Mouse (Mus musculus) hindbrain, postnatal 0 days (tissue): ENCODE measurements around the gene Mif4gd. TPM values are rescaled to one million over a fixed set of nuclear protein-coding genes. Genes with fewer than 3 reads are reported as not detected.
"Not testable (repeated sequence)": the region's sequence is repeated elsewhere in the genome, so short reads cannot be mapped to it uniquely, and the experiment has no call there.

Experiments used
- ATAC-seq: fragments of 200-750 bp; cut with Nextera tagmentation; 2 replicates; pipeline ENCODE4 v1.8.0; 2017; ENCODE audit warnings: mild to moderate bottlenecking, moderate TSS enrichment, moderate library complexity
- DNase-seq: peaks from one replicate; pipeline ENCODE4 v3.0.0-alpha.2; 2015; ENCODE audit warnings: low spot score
- H3K27ac ChIP-seq: fragments of 300-500 bp; sonication (generic); 2 replicates; pipeline ENCODE4 v1.5.1; 2014; ENCODE audit warnings: mild to moderate bottlenecking
- H3K27me3 ChIP-seq: fragments of 300-500 bp; sonication (generic); 2 replicates; pipeline ENCODE4 v1.6.1; 2014; ENCODE audit warnings: low read length, mixed read lengths; ENCODE audit not compliant: insufficient read depth
- H3K36me3 ChIP-seq: fragments of 300-500 bp; sonication (generic); 2 replicates; pipeline ENCODE4 v1.6.1; 2014; ENCODE audit warnings: low read length, mixed read lengths; ENCODE audit not compliant: insufficient read depth
- H3K4me1 ChIP-seq: fragments of 300-500 bp; sonication (generic); 2 replicates; pipeline ENCODE4 v1.6.1; 2014; ENCODE audit warnings: antibody characterized with exemption, low read length, mixed read lengths; ENCODE audit not compliant: insufficient read depth
- H3K4me2 ChIP-seq: fragments of 300-500 bp; sonication (generic); 2 replicates; pipeline ENCODE4 v1.6.1; 2014; ENCODE audit warnings: low read depth, mild to moderate bottlenecking, low read length, moderate library complexity, mixed read lengths
- H3K4me3 ChIP-seq: fragments of 300-500 bp; sonication (generic); 2 replicates; pipeline ENCODE4 v1.5.1; 2014; ENCODE audit warnings: low read length
- H3K9ac ChIP-seq: fragments of 300-500 bp; sonication (generic); replicated peaks from 2 replicates; pipeline ENCODE4 v1.6.1; 2014; ENCODE audit warnings: mild to moderate bottlenecking, low read length, moderate library complexity, mixed read lengths
- H3K9me3 ChIP-seq: fragments of 300-500 bp; sonication (generic); 2 replicates; pipeline ENCODE4 v1.6.1; 2016; ENCODE audit warnings: low read length, mixed read lengths
- CTCF ChIP-seq: IDR thresholded peaks from 2 replicates; pipeline ENCODE4 v1.5.1; 2016; ENCODE audit warnings: antibody characterized with exemption, control low read depth, low read depth
- WGBS: fragments of 180-500 bp; shearing (Covaris S2); extraction: QIAGEN DNeasy Blood & Tissue Kit; methylation state at CpG from one replicate; pipeline ENCODE4 v1.1.7; 2014; 5-methylcytosine and 5-hydroxymethylcytosine counted together
- polyA plus RNA-seq: library from polyadenylated mRNA; unstranded; fragments of >200 nt; fragmentation: Nextera tagmentation; extraction: Ambion mirVana; gene quantifications from 2 replicates; pipeline ENCODE4 v1.2.1, GENCODE M21; 2015
- total RNA-seq: library from RNA; depleted of rRNA; stranded (reverse); fragments of >200 nt; gene quantifications from 2 replicates; pipeline ENCODE4 v1.2.3, GENCODE M21; 2014

Gene Mif4gd
- total and polyA plus RNA-seq, 2 experiments from 2014 or later: 16.7 to 19.2 TPM

DNA sequence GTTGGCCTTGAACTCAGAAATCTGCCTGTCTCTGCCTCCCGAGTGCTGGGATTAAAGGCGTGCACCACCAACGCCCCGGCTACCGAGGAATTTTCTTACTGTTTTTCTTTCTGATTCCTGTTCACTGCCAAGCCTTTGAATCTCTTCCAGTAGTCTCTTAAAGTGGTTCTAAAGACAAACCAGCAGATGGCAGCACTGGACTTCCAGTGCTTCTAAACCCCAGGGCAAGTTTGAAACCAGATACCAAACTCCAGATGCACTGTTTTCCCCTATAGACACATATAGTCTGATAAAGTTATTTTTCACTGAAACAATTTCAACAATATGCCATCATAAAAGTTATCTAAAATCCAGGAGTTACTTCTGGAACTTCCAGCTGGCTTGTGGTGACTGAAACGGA lies 34.7 kb upstream of the Mif4gd start:
- H3K36me3 ChIP-seq: peaks cover 4% of the 10 kb centered on the region; the same call in 1 of the 2 replicates
- DNase-seq (peak; percentile 87), ATAC-seq (no peak)
- no peaks in the 10 kb centered on the region for H3K4me1 ChIP-seq
- H3K9ac ChIP-seq: no peak overlapping the region
- H3K9me3 ChIP-seq: no peaks in the 10 kb centered on the region
- no peak overlapping the region for H3K27ac ChIP-seq
- H3K4me2 ChIP-seq: no peak overlapping the region
- no peak overlapping the region for H3K4me3 ChIP-seq
- no peaks in the 10 kb centered on the region for H3K27me3 ChIP-seq
- 54% methylated on average over 6 of the region's 6 CpGs for WGBS
- TF ChIP-seq CTCF: peak; percentile 79

DNA sequence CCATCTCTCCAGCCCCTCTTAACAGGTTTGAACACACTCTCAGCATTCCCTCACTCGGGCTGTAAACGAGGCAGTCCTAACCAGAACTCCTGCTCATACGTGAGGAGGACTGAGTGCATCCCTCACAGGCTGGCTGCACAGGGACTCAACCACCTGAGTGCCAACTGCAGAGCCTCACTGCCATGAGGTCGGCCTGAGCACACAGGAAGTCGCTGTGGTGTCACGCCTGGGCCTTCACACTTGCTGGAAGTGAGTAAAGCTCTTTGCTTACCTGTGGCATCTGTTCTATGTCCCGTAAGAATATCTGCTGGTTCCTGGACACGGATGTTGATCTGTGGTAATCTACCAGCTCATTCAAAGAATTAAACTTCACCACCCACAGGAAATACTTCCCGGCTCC lies 33.7 kb upstream of the Mif4gd start:
- H3K4me3 ChIP-seq: no peak overlapping the region
- H3K9me3 ChIP-seq: no peaks in the 10 kb centered on the region
- no peak for TF ChIP-seq CTCF
- no peaks in the 10 kb centered on the region for H3K27me3 ChIP-seq
- H3K36me3 ChIP-seq: peaks cover 4% of the 10 kb centered on the region; the same call in 1 of the 2 replicates
- 95% methylated on average over 9 of the region's 9 CpGs for WGBS
- no peaks in the 10 kb centered on the region for H3K4me1 ChIP-seq
- DNase-seq (no peak), ATAC-seq (no peak)
- no peak overlapping the region for H3K4me2 ChIP-seq
- no peak overlapping the region for H3K27ac ChIP-seq
- H3K9ac ChIP-seq: no peak overlapping the region

DNA sequence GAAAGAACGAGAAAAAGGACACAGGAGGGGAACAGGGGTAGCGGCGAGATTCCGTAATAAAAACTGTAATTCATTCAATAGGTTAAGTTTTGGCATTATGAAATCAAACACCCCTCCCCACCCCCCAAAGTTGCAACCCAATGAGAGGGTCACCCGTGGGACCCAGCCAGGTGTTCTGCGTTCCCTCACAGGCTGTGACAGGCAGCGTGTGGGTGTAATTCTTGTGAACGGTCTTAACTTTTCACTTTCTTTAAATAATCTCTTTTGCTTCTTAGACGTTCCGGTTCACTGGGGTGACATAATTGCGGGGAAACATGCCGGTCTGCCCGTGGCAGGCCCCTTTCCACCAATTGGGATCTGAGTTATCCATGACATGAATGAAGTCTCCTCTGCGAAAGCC lies 32.7 kb upstream of the Mif4gd start:
- not testable (repeated sequence) for DNase-seq, H3K36me3 ChIP-seq, H3K4me1 ChIP-seq, H3K4me3 ChIP-seq, H3K27ac ChIP-seq, H3K9ac ChIP-seq, H3K27me3 ChIP-seq, H3K4me2 ChIP-seq, ATAC-seq, H3K9me3 ChIP-seq
- 86% methylated on average over 14 of the region's 14 CpGs for WGBS

DNA sequence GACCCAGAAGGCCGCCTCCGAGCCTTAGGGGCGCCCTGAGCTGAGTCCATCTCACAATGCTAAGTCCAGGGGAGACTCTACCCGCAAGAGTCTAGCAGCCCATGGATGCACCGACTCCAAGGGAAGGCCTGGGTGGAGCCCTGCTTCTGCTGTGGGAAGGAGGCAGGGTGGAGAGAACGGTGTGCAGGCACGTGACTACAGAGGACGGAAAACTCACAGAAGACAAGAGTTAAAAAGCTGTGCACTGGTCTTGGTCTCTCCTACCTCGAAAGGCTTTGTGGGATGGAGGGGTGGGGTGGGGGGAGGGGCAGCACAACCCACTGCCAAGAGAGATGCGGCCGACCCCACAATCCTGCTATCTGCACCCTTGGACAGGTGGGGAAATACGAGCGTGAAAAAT lies 31.5 kb upstream of the Mif4gd start:
- DNase-seq: no peak
- no peak for ATAC-seq
- 94% methylated on average over 13 of the region's 13 CpGs for WGBS
- no peak for TF ChIP-seq CTCF
- no peaks in the 10 kb centered on the region for H3K27me3 ChIP-seq
- H3K9ac ChIP-seq: no peak overlapping the region
- no peaks in the 10 kb centered on the region for H3K9me3 ChIP-seq
- no peaks in the 10 kb centered on the region for H3K4me1 ChIP-seq
- no peak overlapping the region for H3K4me2 ChIP-seq
- H3K36me3 ChIP-seq: peaks cover 4% of the 10 kb centered on the region; the same call in 1 of the 2 replicates
- H3K27ac ChIP-seq: no peak overlapping the region
- H3K4me3 ChIP-seq: no peak overlapping the region

DNA sequence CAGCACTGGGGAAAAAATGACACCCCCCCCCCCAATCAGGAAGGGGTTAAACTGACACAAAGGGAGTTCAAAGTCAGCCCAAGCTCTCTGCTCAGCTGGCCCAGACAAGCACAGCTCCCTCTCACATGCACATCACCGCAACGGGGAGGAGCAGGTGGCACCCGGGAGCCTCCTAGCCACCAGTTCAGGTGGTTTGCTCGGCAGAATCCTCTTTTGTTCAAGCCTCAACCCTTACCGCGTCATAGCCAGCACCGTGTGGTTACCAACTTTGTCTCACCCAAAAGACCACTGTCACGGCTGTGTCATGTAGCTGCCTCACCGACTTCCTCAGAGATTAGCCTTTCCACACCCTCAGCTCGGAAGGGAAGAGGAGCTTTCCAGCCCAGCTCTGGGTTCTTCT lies 30.5 kb upstream of the Mif4gd start:
- H3K4me2 ChIP-seq: no peak overlapping the region
- H3K36me3 ChIP-seq: peaks cover 4% of the 10 kb centered on the region; the same call in 1 of the 2 replicates
- no peak for TF ChIP-seq CTCF
- DNase-seq (no peak), ATAC-seq (no peak)
- H3K9me3 ChIP-seq: no peaks in the 10 kb centered on the region
- WGBS: 78% methylated on average over 10 of the region's 10 CpGs
- no peak overlapping the region for H3K9ac ChIP-seq
- H3K27me3 ChIP-seq: no peaks in the 10 kb centered on the region
- H3K4me1 ChIP-seq: no peaks in the 10 kb centered on the region
- H3K4me3 ChIP-seq: no peak overlapping the region
- no peak overlapping the region for H3K27ac ChIP-seq

DNA sequence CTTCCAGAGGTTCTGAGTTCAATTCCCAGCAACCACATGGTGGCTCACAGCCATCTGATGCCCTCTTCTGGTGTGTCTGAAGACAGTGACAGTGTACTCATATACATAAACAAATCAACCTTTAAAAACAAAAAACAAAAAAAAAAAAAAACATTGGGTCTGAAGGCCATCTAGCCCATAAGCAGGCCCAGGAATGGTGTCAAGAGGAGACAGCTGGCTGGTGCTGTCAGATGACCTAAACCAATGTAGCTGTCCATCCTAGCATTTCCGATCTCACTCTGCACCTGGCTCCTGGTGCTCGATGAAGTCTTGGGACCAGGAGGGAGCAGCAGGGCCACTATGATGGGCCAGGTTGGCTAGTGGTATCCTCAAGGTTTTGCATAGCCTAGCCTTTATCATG lies 29.9 kb upstream of the Mif4gd start:
- WGBS: 100% methylated on average over 2 of the region's 2 CpGs
- Histone ChIP-seq H3K27me3 (no peaks in the 10 kb centered on the region), H3K27ac (no peak overlapping the region), H3K36me3 (peaks cover 4% of the 10 kb centered on the region; the same call in 1 of the 2 replicates), H3K9me3 (no peaks in the 10 kb centered on the region), H3K4me2 (no peak overlapping the region), H3K4me1 (no peaks in the 10 kb centered on the region), H3K4me3 (no peak overlapping the region), H3K9ac (no peak overlapping the region)
- no peak for ATAC-seq
- TF ChIP-seq CTCF: no peak
- DNase-seq: no peak

DNA sequence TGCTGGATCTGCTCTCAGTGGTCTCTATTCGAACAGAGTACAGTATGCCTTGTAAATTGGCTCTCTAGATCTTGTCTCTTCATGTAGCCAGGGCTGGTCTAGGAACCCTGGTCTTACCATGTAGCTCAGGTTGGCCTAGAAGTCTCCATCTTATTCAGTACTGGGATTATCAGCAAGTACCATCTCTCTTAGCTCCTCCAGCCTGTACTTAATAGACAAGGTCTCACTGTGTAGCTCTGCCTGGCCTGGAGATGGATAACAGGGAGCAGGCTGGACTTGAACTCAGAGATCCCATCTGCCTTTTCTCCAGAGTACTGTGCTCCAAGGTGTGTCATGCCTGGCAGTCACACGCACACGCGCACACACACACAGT lies 28.9 kb upstream of the Mif4gd start:
- ATAC-seq: no peak
- WGBS: 84% methylated on average over 4 of the region's 4 CpGs
- DNase-seq: no peak

More for the DNA sequence above, 28.9 kb upstream of the Mif4gd start:
- Histone ChIP-seq H3K27ac (no peak overlapping the region), H3K36me3 (peaks cover 4% of the 10 kb centered on the region; the same call in 1 of the 2 replicates), H3K9ac (no peak overlapping the region), H3K4me2 (no peak overlapping the region), H3K4me1 (no peaks in the 10 kb centered on the region), H3K9me3 (no peaks in the 10 kb centered on the region), H3K27me3 (no peaks in the 10 kb centered on the region), H3K4me3 (no peak overlapping the region)
- no peak for TF ChIP-seq CTCF
